Mouse (Mus musculus) liver, embryonic 15.5 days (tissue): ENCODE measurements around the gene Padi4. TPM values are rescaled to one million over a fixed set of nuclear protein-coding genes. Genes with fewer than 3 reads are reported as not detected.

Source experiments
- ATAC-seq: fragments of 200-750 bp; cut with Nextera tagmentation; 2 replicates; pipeline ENCODE4 v1.8.0; 2017; ENCODE audit warnings: moderate number of reproducible peaks, mild to moderate bottlenecking, moderate library complexity; ENCODE audit not compliant: insufficient read depth
- H3K27ac ChIP-seq: fragments of 300-500 bp; sonication (generic); replicated peaks from 2 replicates; pipeline ENCODE4 v1.5.1; 2015; ENCODE audit warnings: mild to moderate bottlenecking, inconsistent platforms
- H3K27me3 ChIP-seq: fragments of 300-500 bp; sonication (generic); 2 replicates; pipeline ENCODE4 v1.6.1; 2015; ENCODE audit warnings: mild to moderate bottlenecking, inconsistent platforms
- H3K36me3 ChIP-seq: fragments of 300-500 bp; sonication (generic); replicated peaks from 2 replicates; pipeline ENCODE4 v1.6.1; 2015; ENCODE audit warnings: moderate library complexity, mild to moderate bottlenecking, inconsistent platforms
- H3K4me1 ChIP-seq: fragments of 300-500 bp; sonication (generic); replicated peaks from 2 replicates; pipeline ENCODE4 v1.6.1; 2015; ENCODE audit warnings: inconsistent platforms
- H3K4me2 ChIP-seq: fragments of 300-500 bp; sonication (generic); 2 replicates; pipeline ENCODE4 v1.6.1; 2015; ENCODE audit warnings: moderate library complexity, mild to moderate bottlenecking, inconsistent platforms
- H3K4me3 ChIP-seq: fragments of 300-500 bp; sonication (generic); replicated peaks from 2 replicates; pipeline ENCODE4 v1.5.1; 2015; ENCODE audit warnings: mild to moderate bottlenecking, inconsistent platforms
- H3K9ac ChIP-seq: fragments of 300-500 bp; sonication (generic); 2 replicates; pipeline ENCODE4 v1.6.1; 2015; ENCODE audit warnings: moderate library complexity, mild to moderate bottlenecking, inconsistent platforms
- H3K9me3 ChIP-seq: fragments of 300-500 bp; sonication (generic); replicated peaks from 2 replicates; pipeline ENCODE4 v1.6.1; 2016; ENCODE audit warnings: inconsistent platforms
- WGBS: fragments of 180-500 bp; shearing (Covaris S2); methylation state at CpG from one replicate; pipeline ENCODE4 v1.1.7; 2015; ENCODE audit warnings: mixed read lengths; ENCODE audit not compliant: insufficient replicate concordance; 5-methylcytosine and 5-hydroxymethylcytosine counted together
- polyA plus RNA-seq: library from polyadenylated mRNA; unstranded; fragments of >200 nt; fragmentation: Nextera tagmentation; extraction: Ambion mirVana; gene quantifications from 2 replicates; pipeline ENCODE4 v1.2.1, GENCODE M21; 2015

Padi4 gene
- polyA plus RNA-seq, 1 experiment from 2014 or later = 2.8 TPM

- no peak overlapping the region for H3K4me2 ChIP-seq
- no peaks in the 10 kb centered on the region for H3K9me3 ChIP-seq
- no peak overlapping the region for H3K9ac ChIP-seq
- peaks cover 17% of the 10 kb centered on the region; the same call in 1 of the 2 replicates for H3K27me3 ChIP-seq
- no peak for ATAC-seq
- H3K27ac ChIP-seq = no peak overlapping the region
- 56% methylated on average over 6 of the region's 6 CpGs for WGBS
- no peaks in the 10 kb centered on the region for H3K36me3 ChIP-seq
- no peaks in the 10 kb centered on the region for H3K4me1 ChIP-seq
- H3K4me3 ChIP-seq = no peak overlapping the region
Observed at GRCm38 (mm10) chr4:140741401-140741800, 32.6 kb downstream of the Padi4 start.

GRCm38 (mm10) chr4:140740655-140741054 is 33.4 kb downstream of the Padi4 start:
- no peak for ATAC-seq
- H3K9me3 ChIP-seq = no peaks in the 10 kb centered on the region
- no peak overlapping the region for H3K4me2 ChIP-seq
- H3K27me3 ChIP-seq = peaks cover 17% of the 10 kb centered on the region; the same call in 1 of the 2 replicates
- WGBS = 49% methylated on average over 11 of the region's 11 CpGs
- no peak overlapping the region for H3K4me3 ChIP-seq
- no peaks in the 10 kb centered on the region for H3K4me1 ChIP-seq
- H3K36me3 ChIP-seq = no peaks in the 10 kb centered on the region
- H3K27ac ChIP-seq = no peak overlapping the region
- H3K9ac ChIP-seq = no peak overlapping the region

GRCm38 (mm10) chr4:140732871-140733270 is 41.2 kb downstream of the Padi4 start:
- H3K9me3 ChIP-seq = no peaks in the 10 kb centered on the region
- H3K27ac ChIP-seq = no peak overlapping the region
- no peak overlapping the region for H3K4me3 ChIP-seq
- no peaks in the 10 kb centered on the region for H3K36me3 ChIP-seq
- H3K9ac ChIP-seq = no peak overlapping the region
- H3K27me3 ChIP-seq = peaks cover 6% of the 10 kb centered on the region; the same call in 1 of the 2 replicates
- 0 out of 2 replicates have a peak, but pooled peaks cover 3% of the 10 kb centered on the region for H3K4me1 ChIP-seq
- H3K4me2 ChIP-seq = no peak overlapping the region
- 35% methylated on average over 7 of the region's 7 CpGs for WGBS
- no peak for ATAC-seq

DNA sequence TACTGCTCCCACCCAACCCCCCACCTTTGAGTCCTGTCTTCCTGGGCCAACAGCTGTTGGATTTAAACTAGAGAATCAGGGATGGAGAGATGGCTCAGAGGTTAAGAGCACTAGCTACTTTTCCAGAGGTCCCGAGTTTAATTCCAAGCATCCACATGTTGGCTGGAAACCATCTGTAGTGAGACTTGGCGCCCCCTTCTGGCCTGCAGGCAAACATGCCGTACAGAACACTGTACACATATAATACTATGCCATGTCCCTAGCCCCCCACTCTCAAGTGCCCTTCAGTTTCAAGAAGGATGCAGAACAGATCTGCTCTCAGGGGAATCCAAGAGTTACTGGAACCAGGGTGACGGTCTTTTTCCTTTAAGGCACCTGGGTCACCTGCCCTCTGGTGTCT is 42.4 kb downstream of the Padi4 start:
- H3K4me3 ChIP-seq = no peak overlapping the region
- H3K27me3 ChIP-seq = peaks cover 4% of the 10 kb centered on the region; the same call in 1 of the 2 replicates
- no peak overlapping the region for H3K9ac ChIP-seq
- H3K9me3 ChIP-seq = no peaks in the 10 kb centered on the region
- no peak overlapping the region for H3K27ac ChIP-seq
- 0 out of 2 replicates have a peak, but pooled peaks cover 3% of the 10 kb centered on the region for H3K4me1 ChIP-seq
- ATAC-seq = no peak
- H3K36me3 ChIP-seq = no peaks in the 10 kb centered on the region
- no peak overlapping the region for H3K4me2 ChIP-seq
- 67% methylated on average over 4 of the region's 4 CpGs for WGBS

DNA sequence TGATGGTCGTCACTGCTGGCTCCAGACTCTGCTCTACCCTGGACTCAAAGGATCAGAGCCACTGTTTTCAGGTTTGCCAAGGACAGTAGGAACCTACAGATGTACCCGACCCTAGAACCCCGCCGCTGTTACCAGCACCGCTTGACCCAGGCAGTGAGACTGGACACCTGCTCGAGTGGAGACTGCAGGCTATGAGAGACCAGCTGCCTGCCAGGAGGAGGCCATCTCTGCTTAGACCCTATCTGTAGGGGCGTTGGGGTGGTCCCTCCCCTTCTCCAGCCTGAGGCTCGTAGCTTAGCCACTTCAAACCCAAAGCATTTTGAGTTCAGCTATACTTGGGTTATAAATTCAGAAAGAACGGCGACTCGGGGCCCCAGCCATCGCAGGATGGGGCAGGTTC is 47.1 kb downstream of the Padi4 start:
- ATAC-seq = no peak
- H3K27ac ChIP-seq = no peak overlapping the region
- WGBS = 76% methylated on average over 12 of the region's 12 CpGs
- H3K4me3 ChIP-seq = no peak overlapping the region
- H3K9me3 ChIP-seq = no peaks in the 10 kb centered on the region
- H3K9ac ChIP-seq = no peak overlapping the region
- H3K4me1 ChIP-seq = peaks cover 6% of the 10 kb centered on the region; the same call in 1 of the 2 replicates
- H3K27me3 ChIP-seq = no peaks in the 10 kb centered on the region
- peaks cover 14% of the 10 kb centered on the region for H3K36me3 ChIP-seq
- H3K4me2 ChIP-seq = no peak overlapping the region

GRCm38 (mm10) chr4:140724739-140725138 is 49.3 kb downstream of the Padi4 start:
- H3K27ac ChIP-seq = no peak overlapping the region
- H3K4me2 ChIP-seq = no peak overlapping the region
- peaks cover 36% of the 10 kb centered on the region for H3K36me3 ChIP-seq
- no peaks in the 10 kb centered on the region for H3K9me3 ChIP-seq
- H3K27me3 ChIP-seq = no peaks in the 10 kb centered on the region
- H3K4me3 ChIP-seq = no peak overlapping the region
- peaks cover 7% of the 10 kb centered on the region; the same call in 1 of the 2 replicates for H3K4me1 ChIP-seq
- no peak for ATAC-seq
- no peak overlapping the region for H3K9ac ChIP-seq
- 69% methylated on average over 6 of the region's 6 CpGs for WGBS

GRCm38 (mm10) chr4:140723801-140724200 is 50.2 kb downstream of the Padi4 start:
- no peaks in the 10 kb centered on the region for H3K9me3 ChIP-seq
- peaks cover 7% of the 10 kb centered on the region; the same call in 1 of the 2 replicates for H3K4me1 ChIP-seq
- H3K4me3 ChIP-seq = no peak overlapping the region
- no peak overlapping the region for H3K9ac ChIP-seq
- no peaks in the 10 kb centered on the region for H3K27me3 ChIP-seq
- no peak overlapping the region for H3K4me2 ChIP-seq
- no peak overlapping the region for H3K27ac ChIP-seq
- WGBS = 59% methylated on average over 5 of the region's 5 CpGs
- ATAC-seq = no peak
- peaks cover 45% of the 10 kb centered on the region for H3K36me3 ChIP-seq

- WGBS = 73% methylated on average over 9 of the region's 9 CpGs
- Histone ChIP-seq H3K4me2 (no peak overlapping the region), H3K4me1 (peaks cover 7% of the 10 kb centered on the region; the same call in 1 of the 2 replicates), H3K27me3 (no peaks in the 10 kb centered on the region), H3K27ac (no peak overlapping the region), H3K36me3 (peaks cover 51% of the 10 kb centered on the region), H3K4me3 (no peak overlapping the region), H3K9me3 (no peaks in the 10 kb centered on the region), H3K9ac (no peak overlapping the region)
- no peak for ATAC-seq
Observed at GRCm38 (mm10) chr4:140723192-140723591, 50.8 kb downstream of the Padi4 start.

GRCm38 (mm10) chr4:140722710-140723109 is 51.3 kb downstream of the Padi4 start:
- WGBS = 77% methylated on average over 9 of the region's 9 CpGs
- Histone ChIP-seq H3K27ac (no peak overlapping the region), H3K36me3 (peaks cover 56% of the 10 kb centered on the region), H3K9ac (no peak overlapping the region), H3K4me1 (peaks cover 7% of the 10 kb centered on the region; the same call in 1 of the 2 replicates), H3K4me3 (no peak overlapping the region), H3K27me3 (no peaks in the 10 kb centered on the region), H3K4me2 (no peak overlapping the region), H3K9me3 (no peaks in the 10 kb centered on the region)
- ATAC-seq = no peak

DNA sequence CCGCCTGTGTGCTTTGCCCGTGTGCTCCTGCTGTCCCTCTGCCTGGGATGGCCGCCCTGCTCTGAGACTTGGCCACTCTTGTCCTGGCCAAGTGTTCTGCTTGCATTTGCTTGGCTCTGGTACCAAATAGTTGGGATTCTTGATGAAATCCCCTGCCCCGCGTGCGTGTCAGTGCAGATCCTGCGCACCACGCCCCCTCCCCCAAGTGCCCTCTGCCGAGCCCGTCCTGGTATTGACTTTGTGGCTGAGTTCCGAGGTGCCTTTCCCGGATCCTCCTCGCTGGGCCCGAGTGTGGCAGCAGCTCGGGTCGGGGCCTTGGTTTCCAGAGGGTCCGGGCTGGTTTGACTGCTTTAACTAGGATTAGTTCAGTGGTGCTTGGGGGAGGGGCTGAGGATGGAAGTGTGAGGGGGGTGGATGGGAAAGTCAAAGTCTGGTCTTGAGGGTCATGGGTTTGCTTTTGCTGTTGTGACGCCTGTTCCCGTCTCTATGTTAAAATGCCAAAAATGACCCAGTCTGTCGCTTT is 52.0 kb downstream of the Padi4 start:
- WGBS = 81% methylated on average over 20 of the region's 20 CpGs
- ATAC-seq = no peak

DNA sequence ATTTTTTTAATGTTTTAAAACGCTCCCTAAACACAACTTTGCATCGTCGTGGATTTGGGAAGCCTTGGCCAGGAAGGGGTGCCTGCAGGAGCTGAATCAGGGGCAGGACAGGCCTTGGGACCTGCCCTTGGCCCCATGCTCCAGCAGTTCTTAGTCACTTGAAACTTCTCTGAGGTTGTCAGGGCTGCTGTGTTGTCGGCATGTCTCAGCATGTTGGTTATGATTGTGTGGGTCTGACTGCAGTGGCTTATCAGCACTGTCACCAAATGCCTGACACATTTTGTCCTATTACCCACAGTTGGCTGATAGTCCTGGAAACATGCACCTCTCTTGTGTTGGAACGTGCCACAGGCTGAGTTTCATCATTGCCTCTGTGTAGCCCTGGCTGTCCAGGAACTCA is 53.9 kb downstream of the Padi4 start:
- no peak for ATAC-seq
- H3K36me3 ChIP-seq = peaks cover 82% of the 10 kb centered on the region
- H3K4me1 ChIP-seq = peaks cover 7% of the 10 kb centered on the region; the same call in 1 of the 2 replicates
- no peak overlapping the region for H3K4me2 ChIP-seq
- H3K27ac ChIP-seq = no peak overlapping the region
- H3K9ac ChIP-seq = no peak overlapping the region
- no peaks in the 10 kb centered on the region for H3K9me3 ChIP-seq
- no peak overlapping the region for H3K4me3 ChIP-seq
- H3K27me3 ChIP-seq = no peaks in the 10 kb centered on the region
- WGBS = 69% methylated on average over 5 of the region's 5 CpGs

More for the DNA sequence above, 52.0 kb downstream of the Padi4 start:
- H3K27ac ChIP-seq = no peak overlapping the region
- no peak overlapping the region for H3K9ac ChIP-seq
- H3K27me3 ChIP-seq = no peaks in the 10 kb centered on the region
- H3K36me3 ChIP-seq = peaks cover 63% of the 10 kb centered on the region
- H3K4me3 ChIP-seq = no peak overlapping the region
- H3K4me2 ChIP-seq = no peak overlapping the region
- no peaks in the 10 kb centered on the region for H3K9me3 ChIP-seq
- H3K4me1 ChIP-seq = peaks cover 7% of the 10 kb centered on the region; the same call in 1 of the 2 replicates

DNA sequence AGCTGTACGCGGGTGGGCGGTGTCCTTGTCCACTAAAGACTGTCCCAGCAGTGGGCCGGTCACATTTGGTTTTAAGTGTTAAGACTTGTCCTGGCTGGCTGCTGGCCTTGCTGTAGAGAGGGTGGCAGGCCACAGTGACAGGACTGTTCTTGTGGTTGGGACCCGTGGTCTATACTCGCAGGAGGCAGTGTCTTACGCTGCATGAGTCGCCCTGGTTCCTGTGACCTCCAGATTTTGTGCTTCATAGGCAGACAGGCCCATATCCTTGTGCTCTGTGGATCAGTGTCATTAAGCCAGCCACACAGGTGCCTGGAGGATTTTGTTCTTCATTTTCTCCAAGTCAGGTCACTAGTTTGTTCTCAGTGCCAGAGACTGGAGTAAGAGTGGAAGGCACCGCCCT is 55.6 kb downstream of the Padi4 start:
- H3K9ac ChIP-seq = no peak overlapping the region
- no peaks in the 10 kb centered on the region for H3K9me3 ChIP-seq
- ATAC-seq = no peak
- no peaks in the 10 kb centered on the region for H3K27me3 ChIP-seq
- H3K4me2 ChIP-seq = no peak overlapping the region
- H3K27ac ChIP-seq = no peak overlapping the region
- no peak overlapping the region for H3K4me3 ChIP-seq
- peaks cover 13% of the 10 kb centered on the region for H3K4me1 ChIP-seq
- 86% methylated on average over 9 of the region's 9 CpGs for WGBS
- peaks cover 98% of the 10 kb centered on the region for H3K36me3 ChIP-seq
